Mouse (Mus musculus): ENCODE measurements around the gene Clec4a4. TPM values are rescaled to one million over a fixed set of nuclear protein-coding genes. Genes with fewer than 3 reads are reported as not detected.
"Not testable (repeated sequence)": the region's sequence is repeated elsewhere in the genome, so short reads cannot be mapped to it uniquely, and the experiment has no call there.

Gene Clec4a4
- polyA plus RNA-seq (2014; fragmentation: Nextera tagmentation; extraction: Ambion mirVana), result not detected in 2 replicates

GRCm38 (mm10) chr6:122989876-122990437, at the start of gene Clec4a4:
Clec4a4 (plus strand) TSS chr6:122990367.
- no peaks in the 10 kb centered on the region for H3K9me3 ChIP-seq (ENCODE audit: control insufficient read depth, low read length)
- H3K27ac ChIP-seq (ENCODE audit: low read depth, low read length), result no peak within 1 kb of the TSS
- no peak for ATAC-seq (ENCODE audit: low read depth)
- no peaks in the 10 kb centered on the region for H3K27me3 ChIP-seq (ENCODE audit: control insufficient read depth, insufficient read depth, low read length)
- H3K4me3 ChIP-seq (ENCODE audit: low read depth, low read length), result no peak within 1 kb of the TSS
- no peaks in the 10 kb centered on the region for H3K36me3 ChIP-seq (ENCODE audit: control insufficient read depth, insufficient read depth, low read length)
- no peaks in the 10 kb centered on the region for H3K4me1 ChIP-seq (ENCODE audit: control insufficient read depth, insufficient read depth, low read length)
- no peak within 1 kb of the TSS for H3K4me2 ChIP-seq (ENCODE audit: low read depth, low read length)
- H3K9ac ChIP-seq (replicated peaks; ENCODE audit: low read depth, low read length), result no peak within 1 kb of the TSS
- 87% methylated on average over 6 of the region's 6 CpGs for WGBS

- H3K27me3 ChIP-seq (ENCODE audit: control insufficient read depth, insufficient read depth, low read length), result no peaks in the 10 kb centered on the region
- no peaks in the 10 kb centered on the region for H3K9me3 ChIP-seq (ENCODE audit: control insufficient read depth, low read length)
- ATAC-seq (ENCODE audit: low read depth), result no peak
- 94% methylated on average over 2 of the region's 2 CpGs for WGBS
- no peak overlapping the region for H3K4me3 ChIP-seq (ENCODE audit: low read depth, low read length)
- H3K27ac ChIP-seq (ENCODE audit: low read depth, low read length), result no peak overlapping the region
- no peaks in the 10 kb centered on the region for H3K4me1 ChIP-seq (ENCODE audit: control insufficient read depth, insufficient read depth, low read length)
- H3K4me2 ChIP-seq (ENCODE audit: low read depth, low read length), result no peak overlapping the region
- H3K9ac ChIP-seq (replicated peaks; ENCODE audit: low read depth, low read length), result no peak overlapping the region
- no peaks in the 10 kb centered on the region for H3K36me3 ChIP-seq (ENCODE audit: control insufficient read depth, insufficient read depth, low read length)
Measured at GRCm38 (mm10) chr6:122946760-122947159, 43.4 kb upstream of the Clec4a4 start.

GRCm38 (mm10) chr6:122952401-122952800, 37.8 kb upstream of the Clec4a4 start, which contains the start of gene Clec4a3:
Clec4a3 (plus strand) TSS chr6:122952515.
- Histone ChIP-seq H3K27ac (ENCODE audit: low read depth, low read length) (no peak within 1 kb of the TSS), H3K4me2 (ENCODE audit: low read depth, low read length) (no peak within 1 kb of the TSS), H3K9me3 (ENCODE audit: control insufficient read depth, low read length) (no peaks in the 10 kb centered on the region), H3K9ac (replicated peaks; ENCODE audit: low read depth, low read length) (no peak within 1 kb of the TSS), H3K4me3 (ENCODE audit: low read depth, low read length) (no peak within 1 kb of the TSS), H3K36me3 (ENCODE audit: control insufficient read depth, insufficient read depth, low read length) (no peaks in the 10 kb centered on the region), H3K27me3 (ENCODE audit: control insufficient read depth, insufficient read depth, low read length) (no peaks in the 10 kb centered on the region), H3K4me1 (ENCODE audit: control insufficient read depth, insufficient read depth, low read length) (no peaks in the 10 kb centered on the region)
- 89% methylated on average over 8 of the region's 8 CpGs for WGBS
- ATAC-seq (ENCODE audit: low read depth), result no peak

GRCm38 (mm10) chr6:122964562-122964961, 25.6 kb upstream of the Clec4a4 start:
- ATAC-seq (ENCODE audit: low read depth), result no peak
- no peaks in the 10 kb centered on the region for H3K27me3 ChIP-seq (ENCODE audit: control insufficient read depth, insufficient read depth, low read length)
- H3K9me3 ChIP-seq (ENCODE audit: control insufficient read depth, low read length), result no peaks in the 10 kb centered on the region
- no peak overlapping the region for H3K4me2 ChIP-seq (ENCODE audit: low read depth, low read length)
- H3K36me3 ChIP-seq (ENCODE audit: control insufficient read depth, insufficient read depth, low read length), result no peaks in the 10 kb centered on the region
- WGBS, result 80% methylated on average over 2 of the region's 2 CpGs
- H3K4me3 ChIP-seq (ENCODE audit: low read depth, low read length), result no peak overlapping the region
- no peaks in the 10 kb centered on the region for H3K4me1 ChIP-seq (ENCODE audit: control insufficient read depth, insufficient read depth, low read length)
- H3K9ac ChIP-seq (replicated peaks; ENCODE audit: low read depth, low read length), result no peak overlapping the region
- H3K27ac ChIP-seq (ENCODE audit: low read depth, low read length), result no peak overlapping the region

- no peak for ATAC-seq (ENCODE audit: low read depth)
- WGBS, result 90% methylated on average over 2 of the region's 2 CpGs
Measured at GRCm38 (mm10) chr6:122969048-122969447, 21.1 kb upstream of the Clec4a4 start.

GRCm38 (mm10) chr6:123004696-123005095, 14.5 kb downstream of the Clec4a4 start:
- H3K27ac ChIP-seq (ENCODE audit: low read depth, low read length); H3K4me3 ChIP-seq (ENCODE audit: low read depth, low read length); H3K36me3 ChIP-seq (ENCODE audit: control insufficient read depth, insufficient read depth, low read length); H3K9me3 ChIP-seq (ENCODE audit: control insufficient read depth, low read length); H3K4me1 ChIP-seq (ENCODE audit: control insufficient read depth, insufficient read depth, low read length); H3K9ac ChIP-seq (replicated peaks; ENCODE audit: low read depth, low read length); ATAC-seq (ENCODE audit: low read depth); H3K4me2 ChIP-seq (ENCODE audit: low read depth, low read length); H3K27me3 ChIP-seq (ENCODE audit: control insufficient read depth, insufficient read depth, low read length): not testable (repeated sequence)
- WGBS, result 84% methylated on average over 2 of the region's 2 CpGs

More at GRCm38 (mm10) chr6:122969048-122969447, 21.1 kb upstream of the Clec4a4 start:
- no peak overlapping the region for H3K4me2 ChIP-seq (ENCODE audit: low read depth, low read length)
- no peaks in the 10 kb centered on the region for H3K27me3 ChIP-seq (ENCODE audit: control insufficient read depth, insufficient read depth, low read length)
- no peak overlapping the region for H3K27ac ChIP-seq (ENCODE audit: low read depth, low read length)
- H3K36me3 ChIP-seq (ENCODE audit: control insufficient read depth, insufficient read depth, low read length), result no peaks in the 10 kb centered on the region
- no peak overlapping the region for H3K4me3 ChIP-seq (ENCODE audit: low read depth, low read length)
- no peaks in the 10 kb centered on the region for H3K4me1 ChIP-seq (ENCODE audit: control insufficient read depth, insufficient read depth, low read length)
- no peak overlapping the region for H3K9ac ChIP-seq (replicated peaks; ENCODE audit: low read depth, low read length)
- H3K9me3 ChIP-seq (ENCODE audit: control insufficient read depth, low read length), result no peaks in the 10 kb centered on the region

- no peaks in the 10 kb centered on the region for H3K4me1 ChIP-seq (ENCODE audit: control insufficient read depth, insufficient read depth, low read length)
- no peaks in the 10 kb centered on the region for H3K27me3 ChIP-seq (ENCODE audit: control insufficient read depth, insufficient read depth, low read length)
- no peak overlapping the region for H3K4me3 ChIP-seq (ENCODE audit: low read depth, low read length)
- WGBS, result 68% methylated on average over 1 of the region's 1 CpGs
- H3K36me3 ChIP-seq (ENCODE audit: control insufficient read depth, insufficient read depth, low read length), result no peaks in the 10 kb centered on the region
- no peaks in the 10 kb centered on the region for H3K9me3 ChIP-seq (ENCODE audit: control insufficient read depth, low read length)
- ATAC-seq (ENCODE audit: low read depth), result no peak
- H3K4me2 ChIP-seq (ENCODE audit: low read depth, low read length), result no peak overlapping the region
- no peak overlapping the region for H3K27ac ChIP-seq (ENCODE audit: low read depth, low read length)
- no peak overlapping the region for H3K9ac ChIP-seq (replicated peaks; ENCODE audit: low read depth, low read length)
Measured at GRCm38 (mm10) chr6:123005591-123005990, 15.4 kb downstream of the Clec4a4 start.

- no peak within 1 kb of the TSS for H3K4me3 ChIP-seq (ENCODE audit: low read depth, low read length)
- H3K4me1 ChIP-seq (ENCODE audit: control insufficient read depth, insufficient read depth, low read length), result no peaks in the 10 kb centered on the region
- 89% methylated on average over 2 of the region's 2 CpGs for WGBS
- no peaks in the 10 kb centered on the region for H3K36me3 ChIP-seq (ENCODE audit: control insufficient read depth, insufficient read depth, low read length)
- H3K27me3 ChIP-seq (ENCODE audit: control insufficient read depth, insufficient read depth, low read length), result no peaks in the 10 kb centered on the region
- no peak for ATAC-seq (ENCODE audit: low read depth)
- no peak within 1 kb of the TSS for H3K9ac ChIP-seq (replicated peaks; ENCODE audit: low read depth, low read length)
- H3K9me3 ChIP-seq (ENCODE audit: control insufficient read depth, low read length), result no peaks in the 10 kb centered on the region; the same call in 1 of the 2 replicates
- H3K27ac ChIP-seq (ENCODE audit: low read depth, low read length), result no peak within 1 kb of the TSS
- H3K4me2 ChIP-seq (ENCODE audit: low read depth, low read length), result no peak within 1 kb of the TSS
Measured at GRCm38 (mm10) chr6:123049742-123050372, 59.7 kb downstream of the Clec4a4 start, which contains the start of gene Clec4b1. Clec4b1 (plus strand) TSS chr6:123049962.
